Mouse (Mus musculus) intestine, embryonic 14.5 days (tissue): Measurements from ENCODE around the gene C1s1. TPM values are rescaled to one million over a fixed set of nuclear protein-coding genes. Genes with fewer than 3 reads are reported as not detected.

ENCODE experiments used
- ATAC-seq: fragments of 200-750 bp; cut with Nextera tagmentation; replicated peaks from 2 replicates; pipeline ENCODE4 v1.8.0; 2017; ENCODE audit warnings: low read depth, moderate number of reproducible peaks, moderate TSS enrichment, moderate library complexity; ENCODE audit not compliant: low FRiP score, low TSS enrichment
- DNase-seq: peaks from one replicate; pipeline ENCODE4 v3.0.0-alpha.2; 2018; ENCODE audit warnings: low spot score
- H3K27ac ChIP-seq: fragments of 300-500 bp; sonication (generic); 2 replicates; pipeline ENCODE4 v1.5.1; 2014; ENCODE audit warnings: low read depth, mild to moderate bottlenecking, control low read depth
- H3K27me3 ChIP-seq: fragments of 300-500 bp; sonication (generic); replicated peaks from 2 replicates; pipeline ENCODE4 v1.6.1; 2014; ENCODE audit warnings: low read length, control low read depth; ENCODE audit not compliant: control insufficient read depth, insufficient read depth
- H3K36me3 ChIP-seq: fragments of 300-500 bp; sonication (generic); 2 replicates; pipeline ENCODE4 v1.6.1; 2014; ENCODE audit warnings: low read length, control low read depth; ENCODE audit not compliant: control insufficient read depth, insufficient read depth
- H3K4me1 ChIP-seq: fragments of 300-500 bp; sonication (generic); replicated peaks from 2 replicates; pipeline ENCODE4 v1.6.1; 2014; ENCODE audit warnings: low read length, control low read depth, mixed read lengths; ENCODE audit not compliant: control insufficient read depth, insufficient read depth
- H3K4me2 ChIP-seq: fragments of 300-500 bp; sonication (generic); 2 replicates; pipeline ENCODE4 v1.6.1; 2014; ENCODE audit warnings: low read length
- H3K4me3 ChIP-seq: fragments of 300-500 bp; sonication (generic); 2 replicates; pipeline ENCODE4 v1.5.1; 2014; ENCODE audit warnings: low read depth, low read length, control low read depth, mixed read lengths
- H3K9ac ChIP-seq: fragments of 300-500 bp; sonication (generic); 2 replicates; pipeline ENCODE4 v1.6.1; 2014; ENCODE audit warnings: mild to moderate bottlenecking, low read length
- H3K9me3 ChIP-seq: fragments of 300-500 bp; sonication (generic); 2 replicates; pipeline ENCODE4 v1.6.1; 2016; ENCODE audit warnings: low read length, control low read depth; ENCODE audit not compliant: control insufficient read depth
- WGBS: fragments of 180-500 bp; shearing (Covaris S2); extraction: QIAGEN DNeasy Blood & Tissue Kit; methylation state at CpG from one replicate; pipeline ENCODE4 v1.1.7; 2014; 5-methylcytosine and 5-hydroxymethylcytosine counted together
- polyA plus RNA-seq: library from polyadenylated mRNA; unstranded; fragments of >200 nt; fragmentation: Nextera tagmentation; extraction: Ambion mirVana; gene quantifications from 2 replicates; pipeline ENCODE4 v1.2.1, GENCODE M21; 2014

Gene C1s1
- polyA plus RNA-seq, 1 experiment from 2014 or later = 1.3 TPM

DNA sequence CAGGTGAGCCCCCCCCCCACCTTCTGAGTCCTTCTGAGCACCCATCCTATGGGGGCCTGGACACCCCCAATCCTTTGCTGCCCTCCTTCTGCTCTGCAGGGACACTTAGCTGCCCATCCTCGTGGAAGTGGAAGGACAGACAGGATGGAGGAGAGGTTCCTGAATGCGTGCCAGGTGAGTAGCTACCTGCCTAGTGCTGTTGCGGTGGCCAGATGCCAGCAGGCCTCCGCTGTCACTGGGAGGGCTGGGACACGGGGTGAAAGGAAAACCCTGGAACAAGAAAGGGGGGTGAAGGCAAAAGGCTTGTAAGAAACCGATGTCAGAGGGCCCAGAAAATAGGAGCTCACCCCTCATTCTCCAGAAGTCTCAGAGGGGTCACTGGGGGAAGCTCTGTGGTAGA, 35.2 kb downstream of the C1s1 start:
- Histone ChIP-seq H3K9me3 (no peaks in the 10 kb centered on the region), H3K4me3 (no peak overlapping the region), H3K9ac (no peak overlapping the region), H3K27me3 (no peaks in the 10 kb centered on the region), H3K4me2 (no peak overlapping the region), H3K36me3 (no peaks in the 10 kb centered on the region), H3K4me1 (no peaks in the 10 kb centered on the region), H3K27ac (no peak overlapping the region)
- ATAC-seq (no peak), DNase-seq (no peak)
- WGBS = 83% methylated on average over 6 of the region's 6 CpGs

DNA sequence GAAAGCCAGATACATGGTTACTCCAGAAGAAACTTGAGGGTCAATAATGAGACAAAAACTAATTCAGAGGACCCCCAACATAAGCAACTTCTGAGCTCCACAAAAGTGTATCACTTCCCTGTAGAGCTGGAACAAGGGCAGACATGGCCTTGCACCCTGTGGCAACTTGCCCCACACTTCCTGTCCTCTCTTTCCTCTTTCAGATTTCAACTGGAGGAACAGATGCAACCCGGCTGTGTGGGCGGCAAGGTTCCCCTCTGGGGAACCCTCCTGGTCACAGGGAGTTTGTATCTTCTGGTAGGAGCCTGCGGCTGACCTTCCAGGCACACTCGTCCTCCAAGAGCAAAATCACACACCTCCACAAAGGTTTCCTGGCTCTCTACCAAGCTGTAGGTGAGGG, 37.1 kb downstream of the C1s1 start:
- 64% methylated on average over 4 of the region's 4 CpGs for WGBS
- Histone ChIP-seq H3K4me1 (no peaks in the 10 kb centered on the region), H3K36me3 (no peaks in the 10 kb centered on the region), H3K27ac (no peak overlapping the region), H3K27me3 (no peaks in the 10 kb centered on the region), H3K4me2 (no peak overlapping the region), H3K4me3 (no peak overlapping the region), H3K9ac (no peak overlapping the region), H3K9me3 (no peaks in the 10 kb centered on the region)
- DNase-seq (no peak), ATAC-seq (no peak)

DNA sequence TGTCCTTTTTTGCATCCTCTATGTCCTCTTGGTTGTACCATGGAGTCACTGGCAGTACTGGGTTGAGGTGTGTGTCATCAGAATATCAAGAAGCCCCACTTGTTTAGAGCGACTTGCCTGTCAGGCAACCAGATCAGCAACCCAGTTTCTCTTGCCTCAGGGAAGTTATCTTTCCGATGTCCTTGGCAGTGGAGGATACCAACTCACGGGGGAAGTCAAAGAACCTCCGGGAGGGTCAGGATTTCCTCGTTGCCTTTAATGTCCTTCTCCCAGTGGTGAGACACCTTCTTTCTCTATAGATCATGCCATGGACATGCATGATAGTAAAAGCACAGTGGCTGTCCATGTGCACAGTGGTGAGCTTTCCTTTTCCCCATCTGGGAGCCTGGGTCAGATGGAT, 40.1 kb downstream of the C1s1 start:
- Histone ChIP-seq H3K4me3 (no peak overlapping the region), H3K9ac (no peak overlapping the region), H3K27ac (no peak overlapping the region), H3K27me3 (no peaks in the 10 kb centered on the region), H3K4me1 (no peaks in the 10 kb centered on the region), H3K4me2 (no peak overlapping the region), H3K36me3 (no peaks in the 10 kb centered on the region), H3K9me3 (no peaks in the 10 kb centered on the region)
- no peak for DNase-seq
- no peak for ATAC-seq
- 83% methylated on average over 5 of the region's 5 CpGs for WGBS

DNA sequence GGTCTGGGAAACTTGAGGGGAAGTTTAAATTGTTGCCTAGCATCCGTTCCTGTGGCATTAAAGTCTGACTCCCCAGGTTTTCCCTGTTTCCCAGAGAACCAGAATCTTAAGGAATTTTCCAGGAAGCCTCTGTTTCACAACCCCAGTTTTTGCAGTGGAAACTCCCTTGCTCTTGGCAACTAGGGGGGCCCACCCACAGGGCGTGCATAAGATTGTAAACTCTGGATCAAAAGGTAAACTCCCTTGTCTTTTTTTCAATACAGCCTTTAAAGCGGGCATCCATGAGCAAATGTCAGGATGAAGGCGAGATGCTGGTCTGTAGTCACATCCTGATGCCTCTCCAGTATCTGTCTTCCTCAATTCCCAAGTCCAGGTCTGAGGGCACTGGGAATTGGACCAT, 40.7 kb downstream of the C1s1 start:
- H3K9me3 ChIP-seq = no peaks in the 10 kb centered on the region
- ATAC-seq = no peak
- 76% methylated on average over 4 of the region's 4 CpGs for WGBS
- no peaks in the 10 kb centered on the region for H3K4me1 ChIP-seq
- H3K27me3 ChIP-seq = no peaks in the 10 kb centered on the region
- H3K27ac ChIP-seq = no peak overlapping the region
- H3K4me2 ChIP-seq = no peak overlapping the region
- no peak overlapping the region for H3K9ac ChIP-seq
- H3K36me3 ChIP-seq = no peaks in the 10 kb centered on the region
- no peak overlapping the region for H3K4me3 ChIP-seq
- no peak for DNase-seq

DNA sequence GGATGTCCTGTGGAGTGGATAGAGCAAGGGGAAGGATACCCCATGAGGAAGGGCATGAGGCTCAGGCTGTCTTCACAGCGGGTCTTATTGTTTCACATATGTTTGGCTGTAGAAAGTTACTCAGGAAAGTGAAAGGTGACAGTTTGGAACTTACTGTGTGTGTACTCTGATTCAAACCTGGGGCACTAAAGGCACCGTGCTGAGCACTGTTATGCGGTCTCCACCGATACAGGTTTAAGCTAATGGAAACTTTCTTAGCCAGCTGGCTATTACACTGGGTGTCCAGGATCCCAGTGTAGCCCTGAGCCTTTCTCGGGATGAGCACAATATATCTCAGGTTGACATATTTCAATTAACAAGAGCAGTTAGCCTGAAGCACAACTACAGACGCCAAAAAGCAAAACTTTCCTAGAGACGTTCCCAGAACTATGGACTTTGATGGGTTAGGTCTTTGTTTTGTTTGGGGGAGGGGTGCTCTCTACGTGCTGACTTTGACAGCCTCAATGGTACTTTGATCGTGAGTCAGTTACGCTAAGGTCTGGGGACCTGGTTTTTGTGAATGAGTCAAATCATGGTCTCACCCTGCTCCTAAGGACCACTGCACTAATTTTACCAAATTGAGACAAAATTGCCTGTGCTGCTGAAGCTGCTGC, 42.1 kb downstream of the C1s1 start:
- Histone ChIP-seq H3K36me3 (no peaks in the 10 kb centered on the region), H3K4me3 (no peak overlapping the region), H3K27ac (no peak overlapping the region), H3K27me3 (no peaks in the 10 kb centered on the region), H3K9me3 (no peaks in the 10 kb centered on the region), H3K4me2 (no peak overlapping the region), H3K4me1 (no peaks in the 10 kb centered on the region), H3K9ac (no peak overlapping the region)
- no peak for ATAC-seq
- 39% methylated on average over 10 of the region's 10 CpGs for WGBS
- DNase-seq = no peak

DNA sequence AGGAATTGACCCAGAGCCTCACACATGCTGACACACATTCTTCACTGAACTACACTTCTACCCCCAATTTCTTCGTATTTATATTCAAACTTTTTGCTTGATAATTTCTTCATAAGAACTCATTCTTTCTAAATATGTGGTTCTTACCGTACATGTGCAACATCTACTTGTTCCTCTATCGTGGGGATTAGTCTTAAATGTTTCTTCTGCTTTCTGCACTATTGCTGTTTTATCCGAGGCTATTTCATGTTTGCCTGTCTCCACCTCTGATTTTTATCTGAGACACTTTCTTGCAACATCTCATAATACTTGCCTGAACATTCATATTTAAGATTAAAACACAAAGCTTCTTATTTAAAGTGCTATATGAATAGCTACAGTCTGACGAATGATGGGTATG, 46.1 kb downstream of the C1s1 start:
- no peak for ATAC-seq
- H3K27me3 ChIP-seq = no peaks in the 10 kb centered on the region
- H3K36me3 ChIP-seq = no peaks in the 10 kb centered on the region
- no peak overlapping the region for H3K27ac ChIP-seq
- 92% methylated on average over 5 of the region's 5 CpGs for WGBS
- no peak overlapping the region for H3K4me2 ChIP-seq
- no peaks in the 10 kb centered on the region for H3K4me1 ChIP-seq
- DNase-seq = no peak
- H3K4me3 ChIP-seq = no peak overlapping the region
- no peaks in the 10 kb centered on the region for H3K9me3 ChIP-seq
- no peak overlapping the region for H3K9ac ChIP-seq

DNA sequence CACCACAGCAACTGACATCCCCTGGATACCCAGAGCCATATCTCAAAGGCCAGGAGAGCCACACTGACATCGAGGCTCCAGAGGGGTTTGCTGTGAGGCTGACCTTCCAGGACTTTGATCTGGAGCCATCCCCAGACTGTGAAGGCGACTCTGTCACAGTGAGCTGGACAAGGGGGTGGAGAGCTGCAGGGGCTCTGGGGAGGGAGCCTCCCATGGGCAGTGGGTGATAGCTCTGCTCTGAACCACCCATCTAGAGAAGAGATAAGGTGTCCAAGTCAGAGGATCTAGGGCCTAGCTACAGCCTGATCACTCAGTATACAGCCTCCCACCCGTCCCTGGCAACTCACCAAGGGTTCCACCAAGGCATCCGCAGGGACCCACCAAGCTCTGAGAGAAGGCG, 48.3 kb downstream of the C1s1 start:
- H3K9ac ChIP-seq = no peak overlapping the region
- H3K36me3 ChIP-seq = no peaks in the 10 kb centered on the region
- no peak for DNase-seq
- no peak overlapping the region for H3K4me3 ChIP-seq
- 78% methylated on average over 5 of the region's 5 CpGs for WGBS
- H3K9me3 ChIP-seq = no peaks in the 10 kb centered on the region
- no peak overlapping the region for H3K4me2 ChIP-seq
- H3K4me1 ChIP-seq = no peaks in the 10 kb centered on the region
- no peaks in the 10 kb centered on the region for H3K27me3 ChIP-seq
- no peak; the same call in 1 of the 2 replicates for ATAC-seq
- H3K27ac ChIP-seq = no peak overlapping the region

DNA sequence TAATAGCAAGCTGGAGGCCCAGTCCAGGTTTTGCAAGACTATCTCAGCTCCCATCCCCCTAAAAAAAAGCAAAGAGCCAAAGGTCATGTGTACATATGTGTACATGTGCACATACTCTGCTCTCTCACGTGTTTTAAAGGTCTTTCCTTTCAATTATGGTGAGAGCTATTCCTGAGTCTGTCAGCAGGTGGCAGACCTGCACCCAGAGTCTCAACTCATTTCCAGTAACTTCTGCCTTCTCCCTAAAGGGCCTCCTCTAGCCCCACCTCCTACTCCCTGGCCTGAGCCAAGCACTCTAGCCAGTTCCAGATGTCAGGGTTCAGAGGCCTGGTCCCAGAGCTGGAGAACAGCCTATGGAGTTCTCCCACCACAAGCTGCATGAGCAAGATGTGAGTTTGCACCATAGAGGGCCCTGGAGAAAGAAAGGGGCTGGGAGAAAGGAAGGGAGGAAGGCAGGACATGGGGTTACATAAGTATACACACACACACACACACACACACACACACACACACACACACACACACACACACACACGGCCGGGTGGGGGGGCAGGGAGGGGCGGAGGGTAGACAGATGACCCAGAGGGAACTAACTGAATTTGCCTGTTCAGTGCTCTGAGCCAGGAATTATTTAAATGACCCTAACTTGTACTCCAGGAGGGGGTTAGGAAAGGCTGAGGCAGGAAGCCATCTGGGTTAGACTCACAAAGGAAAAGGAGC, 49.2 kb downstream of the C1s1 start, which contains the start of gene C1rl:
Gene C1rl, plus strand, starts transcription at position 272 of the 720 bp plus-strand sequence.
- Histone ChIP-seq H3K9ac (no peak within 1 kb of the TSS), H3K4me2 (no peak within 1 kb of the TSS), H3K9me3 (no peaks in the 10 kb centered on the region), H3K36me3 (no peaks in the 10 kb centered on the region), H3K4me1 (no peaks in the 10 kb centered on the region), H3K4me3 (no peak within 1 kb of the TSS), H3K27me3 (no peaks in the 10 kb centered on the region), H3K27ac (no peak within 1 kb of the TSS)
- WGBS = 39% methylated on average over 4 of the region's 4 CpGs
- ATAC-seq (peak; percentile 91), DNase-seq (peak; percentile 89)

DNA sequence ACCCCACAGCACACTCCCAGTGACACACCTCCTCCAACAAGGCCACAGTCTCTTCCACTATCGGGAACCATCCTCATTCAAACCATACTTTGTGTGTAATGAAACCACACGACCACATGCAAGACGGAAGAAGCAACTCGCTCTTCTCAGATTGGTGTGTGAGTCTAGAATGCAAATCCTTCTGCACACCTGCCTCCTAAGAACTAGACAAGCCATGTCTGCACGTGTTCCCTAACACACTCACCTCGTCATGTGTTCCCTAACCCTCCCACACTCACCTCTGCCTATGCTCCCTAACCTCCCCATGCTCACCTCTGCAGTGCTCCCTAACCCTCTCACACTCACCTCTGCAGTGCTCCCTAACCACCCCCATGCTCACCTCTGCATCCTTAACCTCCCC, 50.7 kb downstream of the C1s1 start:
- Histone ChIP-seq H3K27ac (no peak overlapping the region), H3K9ac (no peak overlapping the region), H3K36me3 (no peaks in the 10 kb centered on the region), H3K4me2 (no peak overlapping the region), H3K4me3 (no peak overlapping the region), H3K9me3 (no peaks in the 10 kb centered on the region), H3K4me1 (no peaks in the 10 kb centered on the region), H3K27me3 (no peaks in the 10 kb centered on the region)
- WGBS = 82% methylated on average over 6 of the region's 6 CpGs
- ATAC-seq (no peak), DNase-seq (no peak)
